Mouse (Mus musculus) embryonic facial prominence, embryonic 14.5 days (tissue): ENCODE data around the gene Prop1. TPM values are rescaled to one million over a fixed set of nuclear protein-coding genes. Genes with fewer than 3 reads are reported as not detected.
A peak's percentile ranks its signal among the peaks of the same experiment; 100 is the strongest.

Experiments used
- ATAC-seq: fragments of 200-750 bp; cut with Nextera tagmentation; 2 replicates; pipeline ENCODE4 v1.8.0; 2017; ENCODE audit warnings: low read depth, moderate number of reproducible peaks, moderate TSS enrichment
- DNase-seq: peaks from one replicate; pipeline ENCODE4 v3.0.0-alpha.2; 2015; ENCODE audit warnings: low spot score
- H3K27ac ChIP-seq: fragments of 300-500 bp; sonication (generic); replicated peaks from 2 replicates; pipeline ENCODE4 v1.5.1; 2014; ENCODE audit warnings: low read depth, mild to moderate bottlenecking, low read length, moderate library complexity
- H3K27me3 ChIP-seq: fragments of 300-500 bp; sonication (generic); replicated peaks from 2 replicates; pipeline ENCODE4 v1.6.1; 2014; ENCODE audit warnings: low read length; ENCODE audit not compliant: control insufficient read depth, insufficient read depth
- H3K36me3 ChIP-seq: fragments of 300-500 bp; sonication (generic); 2 replicates; pipeline ENCODE4 v1.6.1; 2014; ENCODE audit warnings: low read length, mixed read lengths; ENCODE audit not compliant: control insufficient read depth, insufficient read depth
- H3K4me1 ChIP-seq: fragments of 300-500 bp; sonication (generic); 2 replicates; pipeline ENCODE4 v1.6.1; 2014; ENCODE audit warnings: antibody characterized with exemption, low read length; ENCODE audit not compliant: control insufficient read depth, insufficient read depth
- H3K4me2 ChIP-seq: fragments of 300-500 bp; sonication (generic); 2 replicates; pipeline ENCODE4 v1.6.1; 2014; ENCODE audit warnings: low read depth, mild to moderate bottlenecking, low read length, moderate library complexity, mixed read lengths
- H3K4me3 ChIP-seq: fragments of 300-500 bp; sonication (generic); 2 replicates; pipeline ENCODE4 v1.5.1; 2014; ENCODE audit warnings: low read depth, mild to moderate bottlenecking, low read length
- H3K9ac ChIP-seq: fragments of 300-500 bp; sonication (generic); 2 replicates; pipeline ENCODE4 v1.6.1; 2014; ENCODE audit warnings: low read depth, mild to moderate bottlenecking, low read length, moderate library complexity, mixed read lengths
- H3K9me3 ChIP-seq: fragments of 300-500 bp; sonication (generic); 2 replicates; pipeline ENCODE4 v1.6.1; 2016; ENCODE audit warnings: low read length; ENCODE audit not compliant: control insufficient read depth
- WGBS: fragments of 180-500 bp; shearing (Covaris S2); extraction: QIAGEN DNeasy Blood & Tissue Kit; methylation state at CpG from one replicate; pipeline ENCODE4 v1.1.7; 2014; 5-methylcytosine and 5-hydroxymethylcytosine counted together
- polyA plus RNA-seq: library from polyadenylated mRNA; unstranded; fragments of >200 nt; fragmentation: Nextera tagmentation; extraction: Ambion mirVana; gene quantifications from 2 replicates; pipeline ENCODE4 v1.2.1, GENCODE M21; 2014

Prop1 gene
- polyA plus RNA-seq, 1 experiment from 2014 or later: not detected

DNA sequence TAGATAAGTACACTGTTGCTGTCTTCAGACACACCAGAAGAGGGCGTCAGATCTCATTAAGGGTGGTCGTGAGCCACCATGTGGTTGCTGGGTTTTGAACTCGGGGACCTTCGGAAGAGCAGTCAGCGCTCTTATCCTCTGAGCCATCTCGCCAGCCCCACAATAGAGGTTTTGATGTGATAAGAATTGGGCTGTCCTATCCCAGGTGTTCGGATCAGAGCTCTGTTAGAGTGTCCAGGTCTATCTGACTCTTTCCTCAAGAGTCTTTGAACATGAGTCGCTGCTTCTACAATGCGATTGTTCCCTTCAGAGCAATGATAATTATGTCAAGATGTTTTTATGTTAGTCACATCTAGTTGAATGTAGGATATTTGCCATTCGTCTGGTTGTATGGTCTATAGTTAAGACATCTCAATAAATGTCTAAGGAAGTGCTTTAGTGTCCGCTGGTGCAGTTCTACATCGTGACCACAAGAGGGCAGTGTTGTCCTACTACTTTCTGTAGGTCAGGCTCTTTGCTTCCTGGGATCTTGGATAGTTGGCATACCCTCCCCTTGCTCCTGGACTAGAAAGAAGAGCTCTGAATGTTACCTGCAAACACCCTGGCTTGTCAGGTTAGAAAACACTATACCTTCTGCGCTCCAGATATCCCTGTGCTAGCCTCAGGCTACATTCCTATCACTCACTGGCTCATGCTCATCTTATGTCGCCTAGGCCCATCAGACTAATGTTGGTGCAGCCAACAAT lies 13.8 kb downstream of the Prop1 start:
- 38% methylated on average over 14 of the region's 14 CpGs for WGBS
- ATAC-seq (no peak; the same call in 1 of the 2 replicates), DNase-seq (peak; percentile 81)
- Histone ChIP-seq H3K36me3 (no peaks in the 10 kb centered on the region), H3K4me3 (no peak overlapping the region), H3K9me3 (no peaks in the 10 kb centered on the region), H3K27ac (no peak overlapping the region), H3K4me1 (no peaks in the 10 kb centered on the region), H3K9ac (no peak overlapping the region), H3K4me2 (no peak overlapping the region), H3K27me3 (no peaks in the 10 kb centered on the region)

DNA sequence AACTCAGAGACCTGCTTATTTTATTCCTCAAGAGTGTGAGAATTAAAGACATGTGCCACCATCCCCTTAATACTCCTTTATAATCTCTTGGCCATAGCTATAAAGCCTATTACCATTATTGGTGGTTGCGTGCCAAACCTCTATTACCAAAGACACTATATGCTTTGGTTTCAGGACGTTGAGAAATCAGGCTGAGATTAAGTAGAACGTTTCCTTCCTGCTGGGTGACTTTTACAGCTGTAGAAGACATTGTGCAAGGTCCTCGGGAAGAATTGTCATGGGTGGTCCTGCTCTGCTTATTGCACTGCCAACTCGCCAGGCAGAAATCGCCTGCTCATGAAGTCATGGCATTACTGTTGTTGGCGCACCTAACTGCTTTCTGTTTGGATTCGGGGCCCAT lies 15.1 kb downstream of the Prop1 start:
- Histone ChIP-seq H3K4me3 (no peak overlapping the region), H3K4me2 (no peak overlapping the region), H3K4me1 (no peaks in the 10 kb centered on the region), H3K9ac (no peak overlapping the region), H3K27me3 (no peaks in the 10 kb centered on the region), H3K27ac (no peak overlapping the region), H3K36me3 (no peaks in the 10 kb centered on the region), H3K9me3 (no peaks in the 10 kb centered on the region)
- no peak for DNase-seq
- WGBS: 76% methylated on average over 8 of the region's 8 CpGs
- no peak for ATAC-seq

DNA sequence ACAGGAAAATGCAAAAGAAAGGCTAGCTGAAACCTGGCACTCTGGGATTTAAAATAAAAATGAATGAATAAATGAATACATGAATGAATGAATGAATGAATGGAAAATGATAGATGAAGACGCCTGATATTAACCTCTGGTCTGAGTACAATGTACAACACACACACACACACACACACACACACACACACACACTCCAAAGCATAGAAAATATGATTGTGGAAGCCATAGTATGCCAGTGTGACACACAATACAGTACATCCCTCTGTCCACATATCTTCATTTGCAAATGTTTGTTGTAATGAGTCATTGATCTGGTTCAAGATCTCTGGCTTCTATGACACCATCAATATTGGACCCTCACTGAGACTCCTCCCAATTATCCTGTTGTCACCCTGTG lies 21.5 kb downstream of the Prop1 start:
- H3K27me3 ChIP-seq: no peaks in the 10 kb centered on the region
- no peak overlapping the region; the same call in 1 of the 2 replicates for H3K27ac ChIP-seq
- no peaks in the 10 kb centered on the region for H3K36me3 ChIP-seq
- peak overlapping the region; percentile 61 for H3K4me3 ChIP-seq
- 76% methylated on average over 1 of the region's 1 CpGs for WGBS
- DNase-seq (no peak), ATAC-seq (no peak)
- peak overlapping the region; percentile 85 for H3K4me2 ChIP-seq
- H3K9me3 ChIP-seq: no peaks in the 10 kb centered on the region
- no peak overlapping the region for H3K9ac ChIP-seq
- H3K4me1 ChIP-seq: no peaks in the 10 kb centered on the region; the same call in 1 of the 2 replicates

- Histone ChIP-seq H3K36me3 (no peaks in the 10 kb centered on the region), H3K27ac (no peak within 1 kb of the TSS; the same call in 1 of the 2 replicates)
Observed at GRCm38 (mm10) chr11:50931451-50931866, 22.1 kb downstream of the Prop1 start, which contains the start of gene Zfp354b. TSS of gene Zfp354b (minus strand) at chr11:50931633.

DNA sequence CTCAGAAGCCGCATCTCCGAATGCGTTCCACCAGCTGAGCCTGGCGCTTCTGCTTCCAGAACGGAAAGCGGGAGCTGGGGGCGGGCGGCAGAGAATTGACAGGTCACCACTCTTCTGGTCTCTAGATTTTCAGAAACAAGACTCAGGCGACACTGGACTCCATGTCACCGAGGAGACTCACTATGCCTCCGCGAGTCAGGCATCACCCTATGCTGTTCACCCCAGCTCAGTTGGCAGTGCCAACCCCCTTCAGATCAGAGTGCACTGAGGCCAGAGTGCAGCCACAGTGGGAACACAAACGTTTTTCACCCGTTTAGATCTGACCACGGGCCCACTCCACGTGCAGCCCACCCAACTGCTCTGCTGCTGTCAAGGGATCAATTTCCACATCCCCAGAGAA lies 22.5 kb downstream of the Prop1 start:
- Histone ChIP-seq H3K9me3 (no peaks in the 10 kb centered on the region), H3K36me3 (no peaks in the 10 kb centered on the region), H3K4me2 (peak overlapping the region; percentile 85), H3K27me3 (no peaks in the 10 kb centered on the region), H3K27ac (no peak overlapping the region), H3K4me1 (no peaks in the 10 kb centered on the region; the same call in 1 of the 2 replicates), H3K9ac (peak overlapping the region; percentile 72), H3K4me3 (peak overlapping the region; percentile 61)
- DNase-seq (no peak), ATAC-seq (peak; percentile 27)
- WGBS: under 1% methylated on average over 16 of the region's 16 CpGs

More at GRCm38 (mm10) chr11:50931451-50931866, 22.1 kb downstream of the Prop1 start, which contains the start of gene Zfp354b:
- peak within 1 kb of the TSS; percentile 61 for H3K4me3 ChIP-seq
- WGBS: under 1% methylated on average over 17 of the region's 18 CpGs
- ATAC-seq (peak; percentile 95), DNase-seq (peak; percentile 96)
- no peaks in the 10 kb centered on the region for H3K27me3 ChIP-seq
- H3K4me1 ChIP-seq: no peaks in the 10 kb centered on the region; the same call in 1 of the 2 replicates
- H3K9ac ChIP-seq: peak within 1 kb of the TSS; percentile 72
- H3K9me3 ChIP-seq: no peaks in the 10 kb centered on the region
- H3K4me2 ChIP-seq: peak within 1 kb of the TSS; percentile 85

GRCm38 (mm10) chr11:50930469-50931014 lies 23.0 kb downstream of the Prop1 start:
- Histone ChIP-seq H3K9ac (peak overlapping the region; percentile 72), H3K36me3 (no peaks in the 10 kb centered on the region), H3K27me3 (no peaks in the 10 kb centered on the region), H3K4me2 (peak overlapping the region; percentile 85), H3K4me1 (no peaks in the 10 kb centered on the region; the same call in 1 of the 2 replicates), H3K27ac (no peak overlapping the region), H3K4me3 (peak overlapping the region; percentile 61), H3K9me3 (no peaks in the 10 kb centered on the region)
- DNase-seq (peak; percentile 4), ATAC-seq (no peak)
- WGBS: 27% methylated on average over 14 of the region's 14 CpGs

DNA sequence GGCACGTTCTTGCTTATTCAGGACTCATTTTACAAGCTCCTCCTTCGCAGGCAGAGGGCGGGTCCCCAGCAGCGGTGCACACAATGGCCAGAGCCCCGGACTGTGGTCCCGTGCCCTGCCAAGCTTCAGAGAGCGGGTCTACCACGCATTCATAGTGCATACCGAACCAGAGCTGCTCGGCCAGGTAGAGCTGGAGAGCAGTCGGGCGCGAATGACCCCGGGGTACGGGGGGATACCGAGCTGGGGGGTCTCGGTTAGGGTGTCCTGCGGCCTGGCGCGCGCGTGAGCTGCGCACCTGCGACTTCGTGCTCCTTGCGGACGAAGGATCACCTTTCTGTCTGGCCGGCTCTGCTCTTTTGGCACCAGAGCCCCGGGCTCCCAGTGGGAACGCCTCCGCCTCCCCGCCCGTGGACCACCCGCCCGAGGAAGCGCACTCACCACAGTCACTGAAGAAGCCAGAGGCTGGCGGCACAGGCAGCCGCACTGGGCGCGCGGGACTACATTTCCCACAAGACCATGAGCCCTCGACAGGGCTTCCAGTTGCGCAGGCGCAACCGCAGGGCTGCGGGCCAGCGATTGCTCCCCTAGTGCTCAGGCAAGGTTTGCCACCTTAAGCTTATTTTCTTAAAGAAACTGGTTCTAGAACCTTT lies 37.8 kb downstream of the Prop1 start, which contains the start of gene Zfp2:
TSS of gene Zfp2 (minus strand) at position 495 of the 650 bp plus-strand sequence.
- Histone ChIP-seq H3K4me3 (peak within 1 kb of the TSS; percentile 90), H3K4me1 (no peaks in the 10 kb centered on the region), H3K9ac (peak within 1 kb of the TSS; percentile 92), H3K9me3 (peaks cover 20% of the 10 kb centered on the region), H3K4me2 (peak within 1 kb of the TSS; percentile 56), H3K36me3 (peaks cover 29% of the 10 kb centered on the region), H3K27ac (peak within 1 kb of the TSS; percentile 75; the same call in 1 of the 2 replicates), H3K27me3 (no peaks in the 10 kb centered on the region)
- WGBS: under 1% methylated on average over 37 of the region's 47 CpGs
- ATAC-seq: peak; percentile 97
- DNase-seq: peak; percentile 97

DNA sequence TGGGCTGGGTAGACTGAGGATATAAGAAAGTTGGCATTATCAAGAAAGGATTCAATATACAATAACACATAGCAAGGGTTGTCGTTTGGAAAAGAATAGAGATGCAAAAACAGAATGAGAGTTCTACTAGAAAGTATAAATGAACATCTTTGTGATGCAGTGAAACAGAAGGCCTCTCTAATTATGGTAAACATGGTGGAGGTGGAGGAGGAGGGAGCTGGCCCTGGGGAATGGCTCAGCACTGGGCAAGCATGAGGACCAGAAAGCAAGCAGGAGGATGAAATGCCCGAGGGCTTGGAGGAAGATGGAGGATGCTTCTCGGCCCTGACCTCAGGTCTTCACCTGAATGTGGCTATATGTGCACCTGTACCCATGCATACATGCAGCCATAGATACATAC lies 39.1 kb downstream of the Prop1 start:
- Histone ChIP-seq H3K27me3 (no peaks in the 10 kb centered on the region), H3K4me3 (no peak overlapping the region), H3K36me3 (peaks cover 42% of the 10 kb centered on the region), H3K9ac (no peak overlapping the region), H3K4me1 (no peaks in the 10 kb centered on the region), H3K27ac (no peak overlapping the region), H3K9me3 (peaks cover 23% of the 10 kb centered on the region), H3K4me2 (no peak overlapping the region)
- DNase-seq (no peak), ATAC-seq (no peak)
- 95% methylated on average over 3 of the region's 3 CpGs for WGBS
